Mouse (Mus musculus) megakaryocyte, adult 5-6 weeks (primary cell): ENCODE measurements at regions not wholly inside any gene's neighbourhood (a gene's known extent, or its start where the extent isn't known, plus 50 kb on each side); places are given as distances from the start of the nearest gene placed in this dataset.

Experiments used
- ATAC-seq: 2 replicates; pipeline ENCODE4 v1.8.0; 2016; ENCODE audit warnings: mild to moderate bottlenecking, inconsistent platforms; ENCODE audit not compliant: poor library complexity, severe bottlenecking

- no peak for ATAC-seq
Measured at GRCm38 (mm10) chr4:89505368-89505819, 173.8 kb upstream of the Dmrta1 start.

GRCm38 (mm10) chr4:89500232-89500631 lies 179.0 kb upstream of the Dmrta1 start:
- no peak for ATAC-seq

- no peak for ATAC-seq
Measured at GRCm38 (mm10) chr4:89490947-89491346, 180.1 kb upstream of the Cdkn2b start.

- peak; percentile 39 for ATAC-seq
Measured at GRCm38 (mm10) chr4:89487416-89488165, 176.8 kb upstream of the Cdkn2b start.

- ATAC-seq, result peak; percentile 56
Measured at GRCm38 (mm10) chr4:89486963-89487362, 176.1 kb upstream of the Cdkn2b start.

GRCm38 (mm10) chr4:89485981-89486531 lies 175.2 kb upstream of the Cdkn2b start:
- peak; percentile 84 for ATAC-seq

GRCm38 (mm10) chr4:89478646-89479237 lies 167.9 kb upstream of the Cdkn2b start:
- ATAC-seq, result no peak

GRCm38 (mm10) chr4:89475848-89476247 lies 165.0 kb upstream of the Cdkn2b start:
- no peak for ATAC-seq

- 0 out of 2 replicates have a peak, but pooled peaks have one; percentile 35 for ATAC-seq
Measured at GRCm38 (mm10) chr4:89474836-89475541, 164.2 kb upstream of the Cdkn2b start.

- no peak for ATAC-seq
Measured at GRCm38 (mm10) chr4:89471426-89471825, 160.6 kb upstream of the Cdkn2b start.

- ATAC-seq, result no peak
Measured at GRCm38 (mm10) chr4:89470756-89471155, 159.9 kb upstream of the Cdkn2b start.

GRCm38 (mm10) chr4:89469883-89470282 lies 159.0 kb upstream of the Cdkn2b start:
- no peak for ATAC-seq

GRCm38 (mm10) chr4:89469406-89469805 lies 158.6 kb upstream of the Cdkn2b start:
- ATAC-seq, result no peak

GRCm38 (mm10) chr4:89466766-89467165 lies 155.9 kb upstream of the Cdkn2b start:
- no peak for ATAC-seq

- no peak for ATAC-seq
Measured at GRCm38 (mm10) chr4:89463121-89463520, 152.3 kb upstream of the Cdkn2b start.

GRCm38 (mm10) chr4:89460170-89460762 lies 149.4 kb upstream of the Cdkn2b start:
- ATAC-seq, result no peak

- no peak for ATAC-seq
Measured at GRCm38 (mm10) chr4:89459346-89459666, 148.5 kb upstream of the Cdkn2b start.

GRCm38 (mm10) chr4:89458628-89459345 lies 147.9 kb upstream of the Cdkn2b start:
- ATAC-seq, result peak; percentile 66

GRCm38 (mm10) chr4:89457861-89458260 lies 147.0 kb upstream of the Cdkn2b start:
- ATAC-seq, result peak; percentile 67

- ATAC-seq, result no peak
Measured at GRCm38 (mm10) chr4:89454926-89455325, 144.1 kb upstream of the Cdkn2b start.

GRCm38 (mm10) chr4:89453051-89453450 lies 142.2 kb upstream of the Cdkn2b start:
- no peak for ATAC-seq
